Mouse (Mus musculus): ENCODE data around the gene Slc1a2. TPM values are rescaled to one million over a fixed set of nuclear protein-coding genes. Genes with fewer than 3 reads are reported as not detected.
A peak's percentile ranks its signal among the peaks of the same experiment; 100 is the strongest.

Gene Slc1a2
- polyA plus RNA-seq, 1 experiment from 2014 or later: 18.9 TPM

DNA sequence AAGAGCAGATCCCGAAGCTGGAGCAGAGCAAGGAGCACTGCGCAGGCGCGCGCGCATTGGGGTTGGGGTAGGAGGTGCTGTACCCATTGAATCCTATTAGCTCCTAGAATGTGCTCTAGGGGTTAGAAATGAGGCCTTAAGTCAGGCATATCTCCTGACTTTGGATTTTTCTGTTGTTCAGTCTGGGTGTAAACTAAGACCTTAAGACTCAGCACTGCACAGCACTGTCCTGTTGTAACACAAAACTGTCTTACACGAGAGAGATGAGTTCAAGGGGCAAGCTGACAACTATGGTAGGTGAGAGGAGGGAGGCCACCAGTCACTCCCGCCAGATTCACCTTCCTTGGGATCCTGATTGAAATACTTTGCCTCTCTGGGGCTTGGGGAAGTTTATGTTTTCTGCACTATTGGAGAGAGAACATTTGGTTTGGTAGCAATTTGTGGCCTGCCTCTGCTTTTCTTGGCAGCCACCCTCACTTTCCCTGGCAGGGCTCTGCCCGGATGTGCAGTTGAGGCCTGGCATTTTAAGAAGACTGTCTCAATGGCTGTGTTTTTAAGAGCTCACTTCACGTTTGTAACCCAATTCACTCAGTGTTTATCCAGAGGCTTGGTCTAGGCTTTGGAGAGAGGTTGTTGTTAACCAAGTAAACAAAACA is 9.5 kb upstream of the Slc1a2 start:
- H3K9ac ChIP-seq: no peak overlapping the region
- no peaks in the 10 kb centered on the region for H3K36me3 ChIP-seq (replicated peaks)
- 85% methylated on average over 10 of the region's 10 CpGs for WGBS
- H3K27ac ChIP-seq: no peak overlapping the region
- no peaks in the 10 kb centered on the region for H3K9me3 ChIP-seq
- no peak overlapping the region for H3K4me2 ChIP-seq
- no peak overlapping the region for H3K4me3 ChIP-seq
- H3K4me1 ChIP-seq: no peaks in the 10 kb centered on the region
- ATAC-seq (replicated peaks): no peak
- no peaks in the 10 kb centered on the region for H3K27me3 ChIP-seq (replicated peaks)

DNA sequence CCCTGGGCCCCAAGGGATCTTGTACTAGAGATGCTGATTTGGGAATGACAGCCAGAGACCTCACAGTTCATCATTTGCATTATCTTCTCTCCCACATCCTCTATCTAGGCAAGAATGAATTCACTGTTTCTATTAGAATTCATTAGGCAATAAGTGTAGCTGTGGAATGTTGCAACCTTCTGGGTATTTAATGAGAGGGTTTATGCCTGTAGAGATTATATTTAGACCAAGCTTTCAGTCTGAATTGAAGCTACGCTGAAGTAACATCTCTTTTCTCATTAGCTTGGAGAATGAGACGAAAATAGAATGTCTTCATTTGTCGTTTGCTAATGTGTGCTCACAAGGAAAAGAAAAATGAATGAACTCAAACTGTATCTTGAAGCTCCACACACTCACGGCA is 8.1 kb upstream of the Slc1a2 start:
- no peaks in the 10 kb centered on the region for H3K27me3 ChIP-seq (replicated peaks)
- 70% methylated on average over 4 of the region's 4 CpGs for whole genome bisulfite sequencing
- ATAC-seq (replicated peaks): no peak
- H3K9ac ChIP-seq: no peak overlapping the region
- H3K4me3 ChIP-seq: no peak overlapping the region
- H3K9me3 ChIP-seq: no peaks in the 10 kb centered on the region
- no peak overlapping the region for H3K4me2 ChIP-seq
- no peak overlapping the region for H3K27ac ChIP-seq
- H3K36me3 ChIP-seq (replicated peaks): no peaks in the 10 kb centered on the region
- H3K4me1 ChIP-seq: no peaks in the 10 kb centered on the region

DNA sequence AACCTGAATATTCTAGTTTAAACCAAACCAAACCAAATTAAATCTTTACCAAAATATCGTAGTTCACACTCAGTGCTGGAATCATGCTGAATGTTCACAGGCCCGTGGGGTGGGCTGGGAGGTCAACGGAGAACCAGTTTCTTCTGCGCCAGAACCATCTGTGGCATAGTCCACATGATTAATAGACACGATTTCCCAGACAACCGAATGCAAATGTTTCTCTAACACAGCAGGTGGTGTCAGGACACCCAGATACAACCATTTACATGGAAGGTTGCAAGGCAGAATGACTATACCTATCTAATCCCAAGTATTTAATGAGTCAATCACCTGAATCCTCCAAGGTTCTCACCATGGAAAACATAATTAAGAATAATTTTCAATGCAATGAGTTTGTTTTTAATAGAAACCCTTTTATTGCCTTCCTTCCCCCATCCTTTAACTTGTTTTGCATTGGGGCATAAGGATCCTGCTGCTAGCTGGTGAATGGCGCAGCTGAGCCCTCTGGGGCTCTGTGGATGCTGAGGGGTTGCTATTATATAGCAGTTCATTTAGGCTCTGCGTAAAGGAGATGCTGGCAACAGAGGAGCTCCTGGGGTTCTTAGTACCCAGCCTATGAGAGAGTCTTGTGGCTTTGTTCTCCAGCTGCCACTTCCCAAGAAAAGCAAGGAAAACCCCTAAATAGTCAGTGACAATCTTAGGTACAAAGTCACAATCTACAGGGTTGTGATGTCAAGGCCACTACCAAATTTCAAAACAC is 2.3 kb upstream of the Slc1a2 start:
- no peak overlapping the region for H3K27ac ChIP-seq
- ATAC-seq (replicated peaks): no peak
- H3K4me1 ChIP-seq: peaks cover 35% of the 10 kb centered on the region
- WGBS: 28% methylated on average over 8 of the region's 8 CpGs
- H3K4me3 ChIP-seq: no peak overlapping the region
- H3K27me3 ChIP-seq (replicated peaks): no peaks in the 10 kb centered on the region
- H3K36me3 ChIP-seq (replicated peaks): no peaks in the 10 kb centered on the region
- H3K9ac ChIP-seq: no peak overlapping the region
- no peak overlapping the region for H3K4me2 ChIP-seq
- H3K9me3 ChIP-seq: no peaks in the 10 kb centered on the region

DNA sequence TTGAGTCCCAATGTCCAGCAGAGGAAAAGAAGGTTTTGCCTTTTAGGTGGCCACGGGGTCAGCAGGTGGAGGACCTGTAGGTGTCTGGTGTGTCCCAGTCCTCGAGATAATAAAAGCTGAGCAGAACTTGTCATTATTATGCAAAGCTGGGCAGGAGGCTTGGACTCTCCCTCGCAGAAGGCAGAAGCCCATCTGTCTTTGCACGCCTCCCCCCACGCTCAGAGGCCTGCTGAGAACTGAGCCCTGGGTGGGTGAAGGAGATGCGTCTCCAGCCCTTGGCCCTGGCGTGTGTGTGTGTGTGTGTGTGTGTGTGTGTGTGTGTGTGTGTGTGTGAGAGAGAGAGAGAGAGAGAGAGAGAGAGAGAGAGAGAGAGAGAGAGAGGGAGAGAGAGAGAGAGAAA is 733 bp upstream of the Slc1a2 start:
- Histone ChIP-seq H3K9ac (peak overlapping the region; percentile 20; the same call in 1 of the 2 replicates), H3K4me2 (peak overlapping the region; percentile 89), H3K27me3 (replicated peaks) (no peaks in the 10 kb centered on the region), H3K9me3 (no peaks in the 10 kb centered on the region), H3K4me3 (peak overlapping the region; percentile 77), H3K36me3 (replicated peaks) (no peaks in the 10 kb centered on the region), H3K27ac (peak overlapping the region; percentile 94), H3K4me1 (peaks cover 48% of the 10 kb centered on the region)
- peak; percentile 9 for ATAC-seq (replicated peaks)
- WGBS: 1% methylated on average over 7 of the region's 7 CpGs

DNA sequence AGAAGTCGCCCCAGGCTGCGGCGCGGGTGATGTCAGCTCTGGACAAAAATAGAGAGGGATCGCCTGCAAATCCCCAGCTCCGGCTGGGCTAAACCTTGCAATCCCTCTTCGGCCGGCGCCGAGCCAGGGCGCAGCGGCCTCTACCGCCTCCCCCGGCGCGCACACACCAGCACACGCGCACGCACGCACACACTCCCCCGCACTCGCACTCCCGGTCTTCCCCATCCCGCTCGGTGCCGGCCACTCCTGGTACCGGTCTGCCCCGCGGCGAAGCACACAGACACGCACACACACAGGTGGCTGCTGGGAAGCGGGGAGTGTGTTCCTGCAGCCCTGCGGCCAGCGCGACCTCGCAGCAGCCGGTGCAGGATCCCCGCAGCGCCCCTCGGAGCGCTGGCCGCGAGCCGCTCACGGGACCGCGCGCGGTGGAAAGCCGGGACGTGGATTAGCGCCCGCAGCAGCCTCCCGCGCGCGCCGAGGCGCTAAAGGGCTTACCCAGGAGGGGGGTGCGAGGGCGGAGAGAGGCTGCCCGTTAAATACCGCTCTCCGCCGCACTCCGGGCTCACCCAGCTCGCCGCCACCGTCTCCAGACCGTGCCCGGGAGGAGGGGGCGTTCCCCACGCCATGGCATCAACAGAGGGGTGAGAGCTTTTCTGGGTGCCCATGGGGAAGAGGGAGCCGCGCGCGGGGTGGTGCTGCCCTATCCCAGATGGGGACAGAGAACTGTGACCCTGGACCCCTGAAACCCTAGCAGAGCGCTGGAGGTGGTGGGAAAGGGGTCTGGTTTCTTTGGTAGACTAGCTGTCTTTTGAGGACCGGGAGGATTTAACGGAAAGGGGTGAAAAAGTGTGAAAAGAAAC is 432 bp downstream of the Slc1a2 start:
- Histone ChIP-seq H3K4me3 (peak overlapping the region; percentile 77), H3K27me3 (replicated peaks) (no peaks in the 10 kb centered on the region), H3K4me2 (peak overlapping the region; percentile 89), H3K9ac (peak overlapping the region; percentile 75), H3K4me1 (peaks cover 59% of the 10 kb centered on the region), H3K9me3 (no peaks in the 10 kb centered on the region), H3K27ac (peak overlapping the region; percentile 94), H3K36me3 (replicated peaks) (no peaks in the 10 kb centered on the region)
- ATAC-seq (replicated peaks): peak; percentile 90
- WGBS: under 1% methylated on average over 77 of the region's 80 CpGs

DNA sequence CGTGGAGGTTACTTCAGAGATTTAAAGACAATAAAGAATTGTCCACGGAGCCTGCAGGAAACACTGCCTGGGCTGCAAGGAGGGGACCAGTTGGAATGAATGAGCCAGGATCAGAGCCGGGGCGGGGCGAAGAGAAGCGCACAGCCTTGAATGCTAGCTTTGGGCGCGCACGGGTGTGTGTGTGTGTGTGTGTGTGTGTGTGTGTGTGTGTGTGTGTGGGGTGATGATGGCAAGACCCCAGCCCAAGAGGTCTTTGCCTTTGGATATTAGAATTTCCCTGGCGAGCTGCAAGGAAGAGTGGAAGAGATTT is 1.0 kb downstream of the Slc1a2 start:
- WGBS: under 1% methylated on average over 10 of the region's 10 CpGs

DNA sequence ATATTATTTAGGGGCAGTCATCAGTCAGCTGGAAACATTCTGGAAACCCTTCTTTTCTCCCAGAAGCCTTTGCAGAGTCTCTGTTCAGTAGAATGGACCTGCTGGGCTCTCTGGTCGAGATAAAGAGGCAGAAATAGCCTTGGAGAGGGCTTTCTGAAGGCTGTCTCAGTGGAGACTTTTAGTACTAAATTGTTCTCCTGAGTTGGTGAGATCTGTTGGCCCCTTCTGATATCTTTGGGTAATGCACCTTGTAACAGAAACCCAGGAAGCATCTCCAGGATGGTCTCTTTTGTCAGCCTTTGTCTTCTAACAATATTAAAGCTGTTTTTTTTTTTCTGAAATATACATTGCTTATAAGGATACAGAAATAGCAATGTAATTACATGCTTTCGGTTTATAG is 2.6 kb downstream of the Slc1a2 start:
- 45% methylated on average over 2 of the region's 2 CpGs for WGBS
- Histone ChIP-seq H3K36me3 (replicated peaks) (no peaks in the 10 kb centered on the region), H3K9ac (peak overlapping the region; percentile 75; the same call in 1 of the 2 replicates), H3K27me3 (replicated peaks) (no peaks in the 10 kb centered on the region), H3K27ac (peak overlapping the region; percentile 69; the same call in 1 of the 2 replicates), H3K4me3 (peak overlapping the region; percentile 77), H3K4me2 (peak overlapping the region; percentile 89), H3K9me3 (no peaks in the 10 kb centered on the region), H3K4me1 (peaks cover 64% of the 10 kb centered on the region)
- no peak for ATAC-seq (replicated peaks)

More for the DNA sequence above, 1.0 kb downstream of the Slc1a2 start:
- Histone ChIP-seq H3K36me3 (replicated peaks) (no peaks in the 10 kb centered on the region), H3K4me3 (peak overlapping the region; percentile 77), H3K9ac (peak overlapping the region; percentile 75), H3K4me1 (peaks cover 65% of the 10 kb centered on the region), H3K9me3 (no peaks in the 10 kb centered on the region), H3K27me3 (replicated peaks) (no peaks in the 10 kb centered on the region), H3K4me2 (peak overlapping the region; percentile 89), H3K27ac (peak overlapping the region; percentile 94)
- peak; percentile 41; the same call in 1 of the 2 replicates for ATAC-seq (replicated peaks)

DNA sequence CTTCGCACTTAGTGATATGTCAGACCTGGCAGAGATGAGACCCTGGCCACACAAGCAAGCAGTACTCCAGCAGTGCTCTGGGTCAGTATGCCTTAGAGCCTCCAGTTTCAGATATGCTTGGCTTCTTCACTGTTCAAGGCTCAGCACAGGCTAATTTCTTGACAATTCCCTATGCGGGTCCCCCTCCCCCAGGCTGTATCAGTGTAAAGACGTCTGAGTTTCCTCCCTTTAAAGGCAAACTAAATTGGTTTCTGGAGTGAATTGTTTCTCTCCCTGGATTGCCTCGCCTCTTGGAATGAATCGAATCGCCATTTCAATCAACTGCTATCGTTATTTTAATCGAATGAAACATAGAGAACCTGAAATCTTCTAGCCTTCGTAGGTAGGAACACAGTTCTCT is 4.5 kb downstream of the Slc1a2 start:
- no peaks in the 10 kb centered on the region for H3K9me3 ChIP-seq
- 0 out of 2 replicates have a peak, but pooled peaks have one; percentile 7 for ATAC-seq (replicated peaks)
- peaks cover 51% of the 10 kb centered on the region for H3K4me1 ChIP-seq
- H3K27ac ChIP-seq: peak overlapping the region; percentile 69
- H3K4me3 ChIP-seq: peak overlapping the region; percentile 14
- peak overlapping the region; percentile 21; the same call in 1 of the 2 replicates for H3K9ac ChIP-seq
- no peaks in the 10 kb centered on the region for H3K36me3 ChIP-seq (replicated peaks)
- WGBS: 31% methylated on average over 9 of the region's 9 CpGs
- peak overlapping the region; percentile 89 for H3K4me2 ChIP-seq
- no peaks in the 10 kb centered on the region for H3K27me3 ChIP-seq (replicated peaks)

DNA sequence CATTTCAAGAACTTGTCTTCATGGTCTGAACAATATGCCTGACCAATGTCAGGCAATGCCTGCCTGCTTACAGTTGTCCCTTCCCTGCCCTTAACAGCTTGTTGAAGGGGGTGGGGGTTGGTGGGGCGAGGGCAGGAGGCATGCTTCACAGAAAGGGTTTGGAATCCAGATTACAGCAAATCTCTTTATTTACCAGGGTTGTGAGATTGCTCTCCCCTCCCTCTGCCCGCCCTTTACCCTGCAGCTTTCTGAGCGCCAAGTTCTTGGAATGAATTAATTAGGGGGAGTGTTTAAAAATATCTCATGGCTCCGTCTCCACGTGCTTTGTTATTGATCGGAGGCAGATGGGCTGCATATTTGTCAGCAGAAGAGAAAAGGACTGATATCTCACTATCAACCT is 4.9 kb downstream of the Slc1a2 start:
- Histone ChIP-seq H3K9ac (peak overlapping the region; percentile 21; the same call in 1 of the 2 replicates), H3K4me1 (peaks cover 48% of the 10 kb centered on the region), H3K27ac (peak overlapping the region; percentile 69), H3K27me3 (replicated peaks) (no peaks in the 10 kb centered on the region), H3K9me3 (no peaks in the 10 kb centered on the region), H3K4me3 (peak overlapping the region; percentile 14), H3K36me3 (replicated peaks) (no peaks in the 10 kb centered on the region), H3K4me2 (peak overlapping the region; percentile 89)
- no peak for ATAC-seq (replicated peaks)
- 5% methylated on average over 6 of the region's 6 CpGs for WGBS

DNA sequence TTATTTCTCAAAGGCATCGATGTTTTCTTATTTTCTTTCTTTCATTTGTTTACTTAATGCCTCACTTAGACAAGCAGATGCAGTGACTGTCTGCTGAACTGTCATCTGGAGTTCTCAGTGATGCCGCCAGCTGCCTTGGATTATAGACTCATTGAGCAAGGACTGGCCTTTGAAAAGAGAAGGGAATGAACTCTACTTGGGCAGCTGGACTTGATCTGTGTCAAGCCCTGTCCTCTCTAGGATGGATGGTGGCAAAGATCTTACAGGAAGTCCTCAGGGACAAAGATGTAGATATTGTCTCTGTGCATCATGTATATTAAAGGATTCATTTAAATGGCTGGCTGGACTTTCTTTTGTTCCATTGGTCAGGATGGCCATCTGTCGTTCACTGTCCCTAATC is 5.4 kb downstream of the Slc1a2 start:
- ATAC-seq (replicated peaks): no peak
- Histone ChIP-seq H3K9ac (no peak overlapping the region), H3K9me3 (no peaks in the 10 kb centered on the region), H3K36me3 (replicated peaks) (no peaks in the 10 kb centered on the region), H3K4me3 (no peak overlapping the region), H3K4me1 (peaks cover 48% of the 10 kb centered on the region), H3K4me2 (peak overlapping the region; percentile 89), H3K27ac (peak overlapping the region; percentile 36; the same call in 1 of the 2 replicates), H3K27me3 (replicated peaks) (no peaks in the 10 kb centered on the region)
- 31% methylated on average over 3 of the region's 3 CpGs for WGBS

DNA sequence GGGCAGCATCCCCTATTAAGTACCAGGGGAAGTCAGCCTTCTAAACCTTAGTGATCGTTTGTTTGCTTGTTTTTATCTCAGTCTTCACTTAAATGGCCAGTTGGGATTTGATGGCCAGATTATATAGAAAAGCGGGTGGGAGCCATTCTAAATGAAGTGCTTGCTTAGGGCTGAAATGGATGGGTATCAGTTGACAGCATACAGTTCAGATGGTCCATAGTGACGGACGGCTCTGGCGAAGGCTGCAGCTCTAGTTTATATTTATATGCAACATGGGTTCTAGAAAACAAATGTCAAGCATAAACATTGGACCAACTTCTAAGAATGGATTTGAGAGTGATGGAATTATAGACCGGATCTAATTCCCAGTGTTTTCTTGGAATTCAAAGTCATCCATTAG is 9.5 kb downstream of the Slc1a2 start:
- 85% methylated on average over 6 of the region's 6 CpGs for WGBS
- peaks cover 19% of the 10 kb centered on the region for H3K4me1 ChIP-seq

DNA sequence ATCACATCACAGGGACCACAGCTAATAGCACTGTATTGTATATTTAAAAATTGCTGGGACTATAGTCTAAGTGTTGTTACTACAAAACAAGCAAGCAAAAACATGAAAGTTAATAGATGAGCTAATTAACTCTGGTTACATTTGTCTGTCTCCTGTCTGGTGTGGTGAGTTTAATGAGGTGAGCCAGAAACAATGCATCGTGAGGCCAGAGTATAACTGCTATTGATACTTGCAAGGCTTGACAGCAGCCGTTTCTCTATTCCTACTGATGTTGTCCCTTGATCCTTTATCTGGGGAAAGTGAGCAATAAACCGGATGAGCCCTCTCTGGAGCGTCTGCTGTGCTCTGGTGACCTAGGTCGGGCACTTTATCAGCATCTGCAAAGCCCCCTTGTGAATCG is 11.1 kb downstream of the Slc1a2 start:
- 46% methylated on average over 6 of the region's 6 CpGs for WGBS
- no peaks in the 10 kb centered on the region for H3K9me3 ChIP-seq
- ATAC-seq (replicated peaks): no peak

More for the DNA sequence above, 9.5 kb downstream of the Slc1a2 start:
- H3K9ac ChIP-seq: no peak overlapping the region
- H3K4me3 ChIP-seq: no peak overlapping the region
- H3K9me3 ChIP-seq: no peaks in the 10 kb centered on the region
- no peaks in the 10 kb centered on the region for H3K27me3 ChIP-seq (replicated peaks)
- no peak for ATAC-seq (replicated peaks)
- H3K36me3 ChIP-seq (replicated peaks): no peaks in the 10 kb centered on the region
- no peak overlapping the region for H3K4me2 ChIP-seq
- no peak overlapping the region for H3K27ac ChIP-seq

More for the DNA sequence above, 11.1 kb downstream of the Slc1a2 start:
- Histone ChIP-seq H3K4me2 (no peak overlapping the region), H3K36me3 (replicated peaks) (no peaks in the 10 kb centered on the region), H3K27me3 (replicated peaks) (no peaks in the 10 kb centered on the region), H3K4me1 (peaks cover 13% of the 10 kb centered on the region), H3K27ac (no peak overlapping the region), H3K9ac (no peak overlapping the region), H3K4me3 (no peak overlapping the region)

All from midbrain, embryonic 15.5 days (tissue).